Mouse (Mus musculus) megakaryocyte, embryonic 14.5 days (primary cell): ENCODE results near the gene Ccdc167.

ENCODE experiments used
- FLI1 ChIP-seq: IDR thresholded peaks from 2 replicates; pipeline ENCODE4 v1.6.1; 2012; ENCODE audit warnings: low read length, inconsistent platforms, mixed read lengths
- GATA1 ChIP-seq: IDR thresholded peaks from 3 replicates; pipeline ENCODE4 v1.6.1; 2012; ENCODE audit warnings: mixed read lengths, low read length, inconsistent platforms, borderline replicate concordance

- TF ChIP-seq GATA1: no peak
- no peak for TF ChIP-seq FLI1
Measured at GRCm38 (mm10) chr17:29736448-29737014, 19.7 kb upstream of the Ccdc167 start.
